Mouse (Mus musculus) monocyte, adult 5-6 weeks (primary cell): Measurements from ENCODE around the gene BC107364. TPM values are rescaled to one million over a fixed set of nuclear protein-coding genes. Genes with fewer than 3 reads are reported as not detected.
"Not testable (repeated sequence)": the region's sequence is repeated elsewhere in the genome, so short reads cannot be mapped to it uniquely, and the experiment has no call there.

ENCODE experiments used
- ATAC-seq: fragments of 153-309, 156-312 bp; replicated peaks from 2 replicates; pipeline ENCODE4 v1.8.0; 2017; ENCODE audit warnings: mild to moderate bottlenecking; ENCODE audit not compliant: low TSS enrichment, insufficient number of reproducible peaks, severe bottlenecking, poor library complexity, low FRiP score
- total RNA-seq: library from RNA; stranded (forward); fragments of 200-1000, 200-491, 200-594 nt; gene quantifications from 3 replicates; pipeline ENCODE4 v1.2.3, GENCODE M21; 2017

The BC107364 gene
- total RNA-seq, 1 experiment from 2014 or later = not detected

- no peak for ATAC-seq
Measured at GRCm38 (mm10) chr3:96420796-96421195, 31.3 kb downstream of the BC107364 start.

DNA sequence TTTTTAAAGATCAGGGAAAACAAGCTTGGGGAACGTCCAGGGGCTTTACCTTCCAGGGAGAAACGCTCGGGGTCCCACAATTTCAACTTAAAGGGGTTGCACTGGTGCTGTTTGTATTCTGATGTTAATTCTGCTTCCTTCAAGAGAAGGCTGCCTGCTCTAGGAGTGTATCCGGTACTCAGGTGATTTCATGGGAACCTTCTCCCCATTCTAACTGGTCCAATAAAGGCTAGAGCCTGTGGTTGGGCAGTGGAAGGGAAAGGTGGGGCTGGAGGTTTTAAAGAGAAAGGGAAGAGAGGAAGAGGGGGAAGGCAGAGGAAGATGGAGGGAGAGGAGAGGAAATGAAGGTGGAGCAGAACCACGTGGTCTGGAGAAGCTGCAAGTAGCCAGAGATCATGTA, 33.2 kb downstream of the BC107364 start:
- not testable (repeated sequence) for ATAC-seq

DNA sequence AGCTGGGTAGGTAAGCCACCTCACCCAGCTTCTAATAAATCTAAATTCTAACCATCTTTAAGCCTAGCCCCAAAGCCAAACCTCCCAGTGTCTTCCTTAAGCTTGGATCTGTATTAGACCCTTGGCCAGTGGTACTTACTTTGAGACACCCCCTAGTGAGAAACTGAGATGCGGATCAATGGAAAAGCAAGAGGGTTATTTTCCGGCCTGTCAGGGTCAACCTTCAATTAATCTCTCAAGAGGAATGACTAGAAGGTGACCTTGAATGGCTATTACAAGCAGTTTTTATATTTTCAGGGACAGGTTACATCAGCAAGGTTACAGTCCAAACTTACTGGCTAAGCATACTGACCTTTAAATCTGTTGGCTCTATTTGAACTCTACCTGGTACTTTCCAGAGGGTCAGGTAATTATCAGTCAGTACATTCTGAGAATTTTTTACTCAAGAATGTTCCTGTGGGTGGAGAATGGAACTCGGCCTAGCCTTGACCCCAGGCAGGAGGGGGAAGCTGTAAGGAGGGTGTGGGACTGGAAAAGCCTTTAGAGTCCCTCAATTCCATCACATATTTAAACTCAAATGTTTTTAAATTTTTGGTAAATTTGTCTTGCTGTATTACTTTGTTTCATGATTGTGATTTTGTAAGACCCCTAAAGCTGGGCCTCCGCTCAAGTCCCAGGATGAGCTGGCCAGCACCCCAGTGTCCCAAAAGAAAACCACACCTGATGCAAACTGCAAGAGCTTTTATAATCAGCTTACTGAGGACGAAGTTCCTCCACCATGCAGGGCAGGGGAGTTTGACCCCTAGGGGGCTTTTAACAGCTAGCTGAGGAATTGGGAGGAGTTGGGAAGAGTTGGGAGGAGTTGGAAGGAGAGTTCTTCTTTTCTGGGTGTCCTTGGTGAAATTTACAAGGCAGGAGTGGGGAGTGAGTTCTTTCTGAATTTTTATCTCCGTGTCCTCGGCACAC, 34.0 kb downstream of the BC107364 start:
- ATAC-seq = no peak

DNA sequence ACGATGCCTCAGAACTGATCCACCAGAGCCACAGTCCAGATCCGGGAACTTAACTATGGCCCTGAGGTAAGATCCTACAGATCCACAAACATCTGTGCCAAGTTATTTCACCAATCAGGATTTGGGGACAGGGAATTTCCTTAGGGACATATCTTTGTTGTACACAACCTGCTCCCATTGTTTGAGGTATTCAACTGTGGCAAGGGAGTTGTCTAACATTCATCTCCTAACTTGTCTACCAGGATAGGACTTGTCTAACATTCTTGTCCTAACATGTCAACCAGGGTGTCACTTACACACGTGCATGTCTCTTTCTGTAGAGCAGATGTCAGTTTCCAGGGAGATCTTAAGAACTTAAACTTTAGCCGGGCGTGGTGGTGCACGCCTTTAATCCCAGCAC, 35.5 kb downstream of the BC107364 start:
- no peak for ATAC-seq

GRCm38 (mm10) chr3:96416056-96416455, 36.0 kb downstream of the BC107364 start:
- no peak for ATAC-seq

DNA sequence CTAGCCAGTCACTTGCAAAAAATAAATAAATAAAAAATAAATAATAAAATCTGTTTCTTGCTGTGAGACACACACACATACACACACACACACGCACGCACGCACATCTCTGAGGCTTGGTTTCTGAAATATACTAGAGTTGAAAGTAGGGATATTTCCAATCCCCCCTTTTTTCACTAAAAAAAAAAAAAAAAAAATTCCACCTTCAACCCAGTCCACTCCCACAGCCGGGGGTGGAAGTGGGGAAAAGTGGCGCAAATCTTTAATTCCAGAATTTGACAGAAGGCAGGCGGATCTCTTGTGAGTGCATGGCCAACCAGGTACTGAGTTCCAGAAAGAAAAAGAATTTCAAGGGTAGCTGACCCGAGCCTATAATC, 37.2 kb downstream of the BC107364 start:
- no peak for ATAC-seq

GRCm38 (mm10) chr3:96414126-96414950, 37.8 kb downstream of the BC107364 start:
- ATAC-seq = peak; percentile 88

DNA sequence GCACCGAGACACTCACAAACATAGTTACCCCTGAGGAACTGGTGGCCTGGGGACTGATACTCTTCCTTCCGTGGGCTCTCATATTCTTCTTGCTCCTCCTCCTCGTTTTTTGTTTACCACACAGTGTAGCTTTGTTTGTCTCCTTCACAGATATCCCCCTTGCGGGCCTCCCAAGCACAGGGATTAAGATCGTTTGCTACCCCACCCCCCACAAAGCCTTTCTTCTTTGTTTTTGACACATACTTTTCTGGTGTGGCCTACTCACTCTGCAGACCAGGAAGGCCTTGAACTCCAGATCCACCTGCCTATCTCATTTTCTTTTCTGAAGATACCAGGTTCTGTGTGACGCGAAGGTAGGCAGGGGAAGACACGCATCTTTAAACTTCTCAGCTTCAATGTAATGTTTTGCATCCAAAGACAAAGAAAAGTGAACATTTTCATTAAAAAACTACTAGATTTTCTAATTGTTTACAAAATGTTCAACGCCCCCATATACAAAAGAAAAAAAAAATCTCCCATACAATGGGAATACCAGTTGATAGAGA, 38.5 kb downstream of the BC107364 start:
- ATAC-seq = no peak

GRCm38 (mm10) chr3:96411821-96412220, 40.3 kb downstream of the BC107364 start:
- no peak for ATAC-seq

- ATAC-seq = no peak
Measured at GRCm38 (mm10) chr3:96410966-96411365, 41.1 kb downstream of the BC107364 start.

GRCm38 (mm10) chr3:96409701-96410246, 42.3 kb downstream of the BC107364 start:
- ATAC-seq = no peak

DNA sequence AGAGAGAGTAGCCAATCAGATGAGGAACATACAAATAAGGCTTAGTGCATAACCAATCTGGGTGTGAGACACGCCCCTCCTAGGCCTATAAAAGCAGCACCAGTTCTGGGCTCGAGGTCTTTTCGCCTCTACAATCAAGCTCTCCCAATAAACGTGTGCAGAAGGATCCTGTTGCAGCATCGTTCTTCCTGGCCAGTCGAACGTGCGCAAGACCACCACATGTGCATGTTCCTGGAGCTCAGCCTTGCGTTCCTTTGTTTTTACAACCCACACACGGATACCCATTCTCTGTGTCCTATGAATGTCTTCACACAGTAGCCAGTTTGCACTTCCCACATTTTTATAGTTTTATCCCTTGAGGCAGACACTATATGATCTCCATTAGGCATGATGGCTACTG, 44.0 kb downstream of the BC107364 start:
- not testable (repeated sequence) for ATAC-seq

DNA sequence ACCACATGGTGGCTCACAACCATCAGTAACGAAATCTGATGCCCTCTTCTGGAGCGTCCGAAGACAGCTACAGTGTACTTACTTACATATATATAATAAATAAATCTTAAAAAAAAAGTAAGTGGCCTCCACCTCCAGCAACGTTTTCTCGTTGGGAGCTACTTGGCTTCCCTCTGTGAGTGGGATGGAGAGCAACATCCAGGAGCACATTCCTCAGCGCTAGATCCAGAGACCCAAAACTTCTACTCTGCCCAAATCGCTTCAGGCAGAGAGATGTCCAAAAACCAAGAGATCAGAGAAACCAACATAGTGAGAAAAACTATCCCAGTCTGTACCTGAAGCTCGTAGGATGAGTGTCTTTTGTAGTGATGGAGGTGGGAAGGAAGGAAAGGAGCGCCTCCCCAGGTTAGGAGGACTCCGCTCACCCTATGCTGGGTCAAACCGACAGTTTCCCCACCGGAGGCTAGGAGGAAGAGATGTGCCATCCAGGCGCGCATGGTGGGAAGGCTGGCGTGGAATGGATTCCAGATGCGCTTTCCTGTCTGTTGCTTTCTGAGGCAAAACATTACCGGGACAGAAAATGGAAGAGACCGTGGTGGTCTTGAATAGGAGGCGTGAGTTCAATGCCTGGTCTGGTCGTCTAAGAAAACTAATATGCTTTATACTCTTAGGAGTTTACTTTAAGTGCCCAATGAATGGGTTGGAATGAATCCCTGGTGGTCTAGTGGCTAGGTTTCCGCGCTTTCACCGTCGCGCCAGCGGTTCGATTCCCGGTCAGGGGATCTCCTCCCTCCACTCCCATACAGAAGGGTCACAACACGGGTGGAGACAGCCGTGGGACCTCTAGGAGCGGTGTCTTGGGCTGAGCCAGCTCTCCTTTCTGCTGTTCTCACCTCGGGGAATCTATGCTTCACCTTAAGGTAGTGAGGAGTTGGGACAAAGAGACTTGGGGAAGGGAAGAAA, 46.3 kb downstream of the BC107364 start:
- ATAC-seq = no peak

DNA sequence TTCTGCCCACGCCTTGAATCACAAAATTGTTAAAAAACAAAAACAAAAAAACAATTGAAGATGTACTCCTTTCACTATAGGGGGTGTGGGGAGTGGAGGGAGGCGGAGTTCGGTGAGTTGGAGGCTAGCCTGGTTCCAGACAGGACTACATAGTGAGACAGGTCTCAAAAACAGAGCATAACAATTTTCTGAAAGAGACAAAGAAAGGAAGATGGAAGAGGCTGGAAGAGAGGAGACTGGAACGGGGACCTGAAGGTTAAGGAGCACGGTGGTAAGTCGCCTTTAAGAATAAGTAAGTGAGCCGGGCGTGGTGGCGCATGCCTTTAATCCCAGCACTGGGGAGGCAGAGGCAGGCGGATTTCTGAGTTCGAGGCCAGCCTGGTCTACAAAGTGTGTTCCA, 47.1 kb downstream of the BC107364 start:
- no peak for ATAC-seq

DNA sequence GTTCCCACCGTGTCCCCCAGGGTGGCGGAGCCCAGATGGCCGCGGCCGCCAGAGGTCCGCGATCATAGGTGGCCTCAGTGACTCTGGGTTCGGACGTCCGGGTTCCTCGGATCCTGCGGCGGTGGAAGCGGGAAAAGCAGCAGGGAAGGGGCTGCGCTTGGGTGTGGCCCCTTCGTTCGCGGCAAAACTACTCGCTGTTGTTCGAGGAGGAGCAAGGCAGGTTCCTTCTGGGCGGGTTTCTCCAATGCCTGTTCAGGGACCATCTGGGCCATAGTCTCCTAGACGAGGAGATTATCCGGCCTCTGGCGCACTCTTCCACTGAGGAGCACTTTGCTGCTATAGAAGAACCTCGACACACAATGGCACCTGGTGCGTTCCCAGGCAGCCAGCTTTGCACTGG, 47.7 kb downstream of the BC107364 start:
- ATAC-seq = no peak

GRCm38 (mm10) chr3:96403016-96403415, 49.1 kb downstream of the BC107364 start:
- no peak for ATAC-seq

- ATAC-seq = 0 out of 2 replicates have a peak, but pooled peaks have one; percentile 5
Measured at GRCm38 (mm10) chr3:96401832-96402501, 50.1 kb downstream of the BC107364 start.

GRCm38 (mm10) chr3:96401474-96401831, 50.7 kb downstream of the BC107364 start:
- no peak for ATAC-seq
